Mouse (Mus musculus): Measurements from ENCODE around the gene Syt17.

- TF ChIP-seq USF1 (IDR thresholded peaks at IDR 0.05; ENCODE audit: low read depth) (no peak), CEBPB (IDR thresholded peaks at IDR 0.05; ENCODE audit: insufficient read depth, poor library complexity, severe bottlenecking) (no peak), MAX (IDR thresholded peaks at IDR 0.05; ENCODE audit: low read depth) (no peak)
Observed at GRCm38 (mm10) chr7:118462818-118463762, 15.1 kb upstream of the Syt17 start.
